Mouse (Mus musculus) CD4-positive, CD25-positive, alpha-beta regulatory T cell, adult 2 months (primary cell): Measurements from ENCODE around the gene Slc38a4.

ENCODE experiments used
- DNase-seq: peaks from one replicate; pipeline ENCODE4 v3.0.0-alpha.2; 2012; ENCODE audit warnings: low read depth, low spot score

The Slc38a4 gene

GRCm38 (mm10) chr15:97054767-97055489, 828 bp downstream of the Slc38a4 start:
- no peak for DNase-seq

- DNase-seq = no peak
These were observed 1.6 kb downstream of the Slc38a4 start for GRCm38 (mm10) chr15:97054131-97054530.

- no peak for DNase-seq
These were observed 5.3 kb downstream of the Slc38a4 start for GRCm38 (mm10) chr15:97050436-97050835.

- no peak for DNase-seq
These were observed 5.7 kb downstream of the Slc38a4 start for GRCm38 (mm10) chr15:97050011-97050410.

- DNase-seq = no peak
These were observed 6.4 kb downstream of the Slc38a4 start for GRCm38 (mm10) chr15:97049281-97049841.

GRCm38 (mm10) chr15:97048267-97048666, 7.5 kb downstream of the Slc38a4 start:
- no peak for DNase-seq

- DNase-seq = no peak
These were observed 11.8 kb downstream of the Slc38a4 start for GRCm38 (mm10) chr15:97043921-97044320.

GRCm38 (mm10) chr15:97042001-97042491, 13.7 kb downstream of the Slc38a4 start:
- DNase-seq = no peak

- no peak for DNase-seq
These were observed 14.6 kb downstream of the Slc38a4 start for GRCm38 (mm10) chr15:97041182-97041581.

GRCm38 (mm10) chr15:97037710-97038109, 18.0 kb downstream of the Slc38a4 start:
- DNase-seq = no peak

GRCm38 (mm10) chr15:97035892-97036291, 19.9 kb downstream of the Slc38a4 start:
- DNase-seq = no peak

- DNase-seq = no peak
These were observed 22.2 kb downstream of the Slc38a4 start for GRCm38 (mm10) chr15:97033485-97033991.

- DNase-seq = no peak
These were observed 23.9 kb downstream of the Slc38a4 start for GRCm38 (mm10) chr15:97031886-97032285.

GRCm38 (mm10) chr15:97030984-97031492, 24.7 kb downstream of the Slc38a4 start:
- no peak for DNase-seq

GRCm38 (mm10) chr15:97030136-97030535, 25.6 kb downstream of the Slc38a4 start:
- DNase-seq = no peak

- DNase-seq = no peak
These were observed 26.5 kb downstream of the Slc38a4 start for GRCm38 (mm10) chr15:97029064-97029791.

- no peak for DNase-seq
These were observed 27.1 kb downstream of the Slc38a4 start for GRCm38 (mm10) chr15:97028651-97029050.

- no peak for DNase-seq
These were observed 27.6 kb downstream of the Slc38a4 start for GRCm38 (mm10) chr15:97028046-97028634.

- DNase-seq = no peak
These were observed 29.1 kb downstream of the Slc38a4 start for GRCm38 (mm10) chr15:97026670-97027069.

- no peak for DNase-seq
These were observed 33.0 kb downstream of the Slc38a4 start for GRCm38 (mm10) chr15:97022764-97023163.

GRCm38 (mm10) chr15:97022213-97022612, 33.5 kb downstream of the Slc38a4 start:
- no peak for DNase-seq

- DNase-seq = no peak
These were observed 35.5 kb downstream of the Slc38a4 start for GRCm38 (mm10) chr15:97020221-97020620.
